Mouse (Mus musculus) Muller cell, postnatal 12 days (primary cell): ENCODE measurements around the gene Dop1b.
"Not testable (repeated sequence)": the region's sequence is repeated elsewhere in the genome, so short reads cannot be mapped to it uniquely, and the experiment has no call there.

Experiments used
- DNase-seq: peaks from one replicate; pipeline ENCODE4 v3.0.0-alpha.2; 2015; ENCODE audit errors: inconsistent ontology term

Gene Dop1b

GRCm38 (mm10) chr16:93751816-93752215 lies 40.1 kb downstream of the Dop1b start:
- no peak for DNase-seq

GRCm38 (mm10) chr16:93756622-93757021 lies 44.9 kb downstream of the Dop1b start:
- no peak for DNase-seq

- DNase-seq = no peak
These were observed 51.7 kb downstream of the Dop1b start for GRCm38 (mm10) chr16:93763378-93763777.

DNA sequence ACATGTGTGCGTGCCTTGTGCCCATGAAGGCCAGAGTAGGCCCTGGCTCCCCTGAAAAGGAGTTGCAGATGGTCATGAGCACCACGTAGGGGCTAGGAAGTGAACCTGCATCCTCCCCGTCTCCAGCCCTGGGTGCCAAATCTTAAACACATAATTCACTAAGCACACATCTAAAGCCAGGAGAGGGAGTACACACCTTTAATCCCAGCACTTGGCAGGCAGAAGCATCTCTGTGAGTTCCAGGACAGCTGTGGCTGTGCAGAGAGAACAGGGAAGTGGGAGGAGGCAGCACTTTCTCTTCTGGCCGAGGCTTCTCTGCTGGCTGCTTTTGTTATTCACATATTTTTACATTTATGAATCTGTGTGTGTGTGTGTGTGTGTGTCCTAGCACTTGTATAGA lies 52.9 kb downstream of the Dop1b start:
- no peak for DNase-seq

- DNase-seq = peak; percentile 52
These were observed 55.3 kb downstream of the Dop1b start for GRCm38 (mm10) chr16:93766956-93767355.

GRCm38 (mm10) chr16:93767548-93767947 lies 55.8 kb downstream of the Dop1b start:
- DNase-seq = no peak

GRCm38 (mm10) chr16:93769621-93770020 lies 57.9 kb downstream of the Dop1b start:
- DNase-seq = no peak

DNA sequence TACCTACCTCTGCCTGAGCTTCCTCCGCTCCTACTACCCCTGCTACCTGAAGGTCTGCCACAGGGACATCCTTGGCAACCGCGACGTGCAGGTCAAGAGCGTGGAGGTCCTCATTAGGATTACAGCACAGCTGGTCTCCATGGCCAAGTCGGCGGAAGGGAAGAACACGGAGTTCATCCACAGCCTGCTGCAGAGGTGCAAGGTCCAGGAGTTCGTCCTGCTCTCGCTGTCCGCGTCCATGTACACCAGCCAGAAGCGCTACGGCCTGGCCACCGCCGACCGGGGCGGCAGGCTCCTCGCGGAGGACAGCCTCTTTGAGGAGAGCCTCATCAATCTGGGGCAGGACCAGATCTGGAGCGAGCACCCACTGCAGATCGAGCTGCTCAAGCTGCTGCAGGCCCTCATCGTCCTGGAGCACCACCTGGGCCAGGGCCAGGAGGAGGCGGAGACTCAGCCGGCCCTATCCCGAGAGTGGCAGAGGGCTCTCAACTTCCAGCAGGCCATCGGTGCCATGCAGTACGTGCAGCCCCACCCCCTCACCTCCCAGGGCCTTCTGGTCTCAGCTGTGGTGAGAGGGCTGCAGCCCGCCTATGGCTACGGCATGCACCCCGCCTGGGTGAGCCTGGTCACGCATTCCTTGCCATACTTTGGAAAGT lies 58.7 kb downstream of the Dop1b start:
- peak; percentile 32 for DNase-seq

DNA sequence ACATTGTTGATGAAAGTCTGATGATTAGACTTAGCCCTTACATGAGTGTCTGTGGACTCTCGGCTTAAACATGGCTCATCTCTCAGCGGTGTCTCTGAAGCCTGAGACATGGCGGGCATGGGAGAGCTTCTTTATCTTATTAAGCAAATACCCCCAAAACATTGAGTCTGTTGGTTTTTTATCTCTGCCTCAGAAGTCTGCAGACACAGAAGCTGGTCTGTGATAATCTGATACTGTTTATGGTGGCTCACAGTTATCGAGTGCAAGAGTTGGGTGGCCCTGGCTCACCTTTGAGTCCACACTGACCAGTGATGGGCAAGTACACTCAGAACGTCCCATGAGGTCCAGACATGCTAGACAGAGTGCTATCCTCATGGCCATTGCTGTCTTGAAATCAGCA lies 63.0 kb downstream of the Dop1b start:
- no peak for DNase-seq

DNA sequence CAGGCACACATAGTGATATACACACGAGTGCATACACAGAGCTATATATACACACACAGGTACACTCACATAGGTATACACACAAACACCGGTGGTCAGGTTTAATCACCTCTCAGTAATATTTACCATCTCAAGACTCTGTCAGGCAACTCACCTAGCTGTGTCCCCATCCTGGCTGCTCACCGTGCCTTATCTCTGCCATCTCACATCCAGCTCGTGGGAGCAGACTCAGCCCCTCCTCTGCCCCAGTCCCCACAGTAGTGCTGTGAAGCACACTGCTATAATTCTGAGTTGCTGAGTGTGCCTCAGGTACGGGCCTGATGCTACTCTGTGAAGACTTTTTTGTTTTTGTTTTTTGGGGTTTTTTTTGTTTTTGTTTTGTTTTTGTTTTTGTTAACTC lies 64.8 kb downstream of the Dop1b start:
- no peak for DNase-seq

- DNase-seq = no peak
These were observed 65.7 kb downstream of the Dop1b start for GRCm38 (mm10) chr16:93777247-93777999.

GRCm38 (mm10) chr16:93778393-93778792 lies 66.7 kb downstream of the Dop1b start:
- not testable (repeated sequence) for DNase-seq

GRCm38 (mm10) chr16:93779554-93779953 lies 67.8 kb downstream of the Dop1b start:
- DNase-seq = no peak

GRCm38 (mm10) chr16:93780660-93781479 lies 69.2 kb downstream of the Dop1b start:
- DNase-seq = no peak

- no peak for DNase-seq
These were observed 72.5 kb downstream of the Dop1b start for GRCm38 (mm10) chr16:93784175-93784574.

DNA sequence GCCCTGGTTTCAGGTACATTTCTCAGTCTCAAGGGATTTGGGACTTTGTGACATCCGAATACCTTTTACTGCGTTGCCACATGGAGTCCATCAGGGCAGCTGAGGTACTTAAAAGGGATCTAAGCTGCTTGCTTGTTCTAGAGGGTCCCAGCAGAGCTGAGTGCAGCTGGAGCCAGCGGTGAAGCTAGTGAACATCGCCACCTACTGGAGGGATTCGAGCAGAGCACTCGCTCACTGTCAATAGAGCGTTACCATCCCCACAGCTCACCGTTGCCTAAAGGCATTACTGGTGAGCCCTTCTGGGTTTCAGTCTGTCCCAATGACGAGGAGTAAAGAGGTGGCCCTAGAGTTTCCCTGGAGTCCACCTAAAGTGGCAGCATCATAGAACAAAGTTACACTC lies 74.1 kb downstream of the Dop1b start:
- DNase-seq = no peak

DNA sequence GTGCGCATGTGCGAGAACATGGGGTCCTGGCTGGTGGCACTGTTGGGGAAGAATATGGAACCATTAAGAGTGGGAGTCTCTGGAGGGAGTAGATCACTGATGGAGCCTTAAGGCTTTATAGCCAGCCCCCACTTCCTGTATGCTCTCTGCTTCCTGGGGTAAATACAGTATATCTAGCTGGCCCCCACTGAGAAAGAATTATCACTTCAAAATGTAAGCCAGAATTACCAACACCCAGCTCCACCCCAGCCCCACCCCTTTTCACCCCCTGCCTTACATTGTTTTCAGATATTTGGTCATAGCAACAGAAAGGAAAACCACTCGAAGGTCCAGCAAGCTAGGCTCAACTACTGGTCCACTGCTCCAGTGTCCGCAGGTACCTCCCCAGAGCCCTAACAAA lies 76.7 kb downstream of the Dop1b start:
- DNase-seq = no peak

DNA sequence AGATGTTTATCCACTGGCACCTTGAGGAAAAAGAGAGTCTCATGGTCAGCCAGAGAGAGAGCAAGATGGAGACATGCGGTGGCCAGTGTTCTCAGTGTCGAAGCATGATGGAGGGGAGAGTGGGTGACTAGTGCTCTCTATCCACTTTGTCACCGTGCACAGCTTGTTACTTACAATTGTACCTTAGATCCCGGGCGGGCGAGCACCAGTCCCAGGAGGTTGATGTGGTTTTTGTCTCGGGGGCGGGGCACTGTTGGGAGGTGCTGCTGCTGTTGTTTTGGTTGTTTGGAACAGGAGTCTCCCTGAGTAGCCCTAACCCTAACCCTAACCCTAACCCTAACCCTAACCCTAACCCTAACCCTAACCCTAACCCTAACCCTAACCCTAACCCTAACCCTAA lies 77.2 kb downstream of the Dop1b start:
- no peak for DNase-seq

DNA sequence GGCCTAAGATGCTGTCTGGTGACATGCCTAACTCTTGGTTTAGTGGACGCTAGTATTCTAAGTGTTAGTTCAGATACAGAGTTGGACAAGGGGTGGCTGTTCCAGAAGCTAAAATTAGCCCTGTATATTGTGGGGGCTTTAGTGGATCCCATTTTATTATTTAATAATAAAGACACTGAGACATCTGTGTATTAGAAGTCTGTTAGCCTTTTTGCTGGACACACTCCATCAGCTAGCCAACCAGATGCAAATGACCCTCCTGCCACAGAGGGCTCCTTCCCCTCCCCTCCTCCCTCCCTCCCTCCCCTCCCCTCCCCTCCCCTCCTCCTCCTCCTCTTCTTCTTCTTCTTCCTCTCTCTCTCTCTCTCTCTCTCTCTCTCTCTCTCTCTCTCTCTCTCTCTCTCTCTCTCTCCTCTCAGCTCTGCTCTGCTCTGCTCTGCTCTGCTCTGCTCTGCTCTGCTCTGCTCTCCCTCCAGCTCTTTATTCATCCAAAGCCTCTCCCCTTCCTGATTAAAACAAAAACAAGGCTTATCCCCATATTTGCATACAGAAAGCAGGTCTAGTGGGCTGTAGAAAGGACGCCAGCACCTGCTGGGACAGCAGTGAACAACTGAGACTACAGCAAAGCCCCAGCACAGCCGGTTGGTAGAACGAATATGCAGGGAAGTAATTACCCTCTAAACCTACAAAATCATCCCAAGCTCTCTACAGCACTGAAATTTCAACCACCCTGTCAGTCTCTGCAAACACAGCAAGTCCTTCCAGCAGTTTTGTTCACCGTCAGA lies 78.5 kb downstream of the Dop1b start:
- no peak for DNase-seq

DNA sequence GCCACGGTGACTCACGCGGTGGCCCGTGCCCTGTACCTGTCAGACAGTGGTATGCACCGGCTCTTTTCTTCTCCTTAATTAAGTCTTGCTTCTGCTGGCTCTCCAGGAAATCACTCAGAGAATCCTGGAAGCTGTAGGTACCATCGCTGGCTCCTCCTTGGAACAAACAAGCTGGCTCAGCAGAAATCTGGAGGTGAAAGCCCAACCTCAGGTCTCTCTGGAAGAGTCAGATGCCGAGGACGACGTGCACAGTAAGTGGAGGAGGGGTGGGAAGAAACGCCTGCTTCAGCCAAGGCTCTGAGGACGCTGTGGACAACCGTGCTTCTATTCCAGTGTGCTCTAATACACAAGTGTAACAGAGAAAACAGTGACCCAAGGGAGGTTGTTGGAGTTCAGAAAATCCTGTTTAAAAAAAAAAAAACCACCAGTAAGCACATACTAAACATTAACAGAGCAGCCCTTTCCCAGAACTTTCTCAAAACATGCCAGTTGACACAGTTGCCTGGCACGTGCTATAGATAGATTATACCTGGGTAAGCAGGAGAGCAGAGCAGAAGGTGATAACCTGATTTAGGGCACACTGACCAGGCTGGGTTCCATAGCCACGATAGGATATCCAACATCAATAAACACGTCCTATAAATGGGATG lies 81.4 kb downstream of the Dop1b start:
- DNase-seq = no peak

- DNase-seq = peak; percentile 64
These were observed 83.1 kb downstream of the Dop1b start for GRCm38 (mm10) chr16:93794845-93795244.
